Mouse (Mus musculus) v-Abl transformed pro-B cells (cell line): ENCODE data around the gene Hivep3.

Experiments
- in situ Hi-C, 2 experiments: fragments of 400-800 bp; cut with MboI; formaldehyde crosslinking; loops; one replicate each; pipeline ENCODE4 v1.15.1; 2025; ENCODE audit not compliant: unreplicated experiment in 2 of 2

Hivep3 gene

DNA sequence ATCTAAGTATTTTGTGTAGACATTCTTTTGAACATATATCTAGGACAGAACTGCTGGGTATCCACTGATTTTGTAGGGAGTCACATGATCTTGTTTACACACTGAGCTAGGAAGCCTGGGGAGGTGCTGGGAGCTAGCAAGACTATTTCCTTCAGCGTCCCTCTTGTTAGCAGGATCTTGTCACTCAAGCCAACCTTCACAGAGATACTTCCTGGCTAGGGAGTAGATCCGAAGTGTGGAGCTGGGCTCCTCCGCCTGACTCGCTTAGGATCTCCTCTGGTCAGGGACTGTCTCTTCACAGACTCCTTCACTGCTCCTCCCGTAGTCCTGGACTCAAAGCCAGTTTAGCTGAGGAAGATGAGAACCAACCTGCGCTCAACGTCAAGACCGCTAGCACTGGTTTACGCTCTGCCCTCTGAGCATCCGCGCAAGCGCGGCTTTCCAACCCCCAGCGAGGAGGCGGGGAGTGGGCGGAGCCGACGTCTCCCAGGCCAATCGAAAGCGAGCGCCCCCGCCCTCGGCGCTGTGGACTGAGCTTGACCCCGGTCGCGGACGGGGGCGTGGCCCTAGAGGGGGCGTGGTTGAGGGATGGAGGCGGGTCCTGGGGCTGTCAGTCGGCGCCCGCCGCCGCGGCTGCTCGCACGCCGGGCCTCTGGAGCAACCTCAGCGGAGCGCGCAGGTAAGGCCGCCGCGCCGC lies at the start of gene Hivep3:
Gene Hivep3, plus strand, starts transcription at position 601 of the 697 bp plus-strand sequence.
- in situ Hi-C loops = no loop called here

DNA sequence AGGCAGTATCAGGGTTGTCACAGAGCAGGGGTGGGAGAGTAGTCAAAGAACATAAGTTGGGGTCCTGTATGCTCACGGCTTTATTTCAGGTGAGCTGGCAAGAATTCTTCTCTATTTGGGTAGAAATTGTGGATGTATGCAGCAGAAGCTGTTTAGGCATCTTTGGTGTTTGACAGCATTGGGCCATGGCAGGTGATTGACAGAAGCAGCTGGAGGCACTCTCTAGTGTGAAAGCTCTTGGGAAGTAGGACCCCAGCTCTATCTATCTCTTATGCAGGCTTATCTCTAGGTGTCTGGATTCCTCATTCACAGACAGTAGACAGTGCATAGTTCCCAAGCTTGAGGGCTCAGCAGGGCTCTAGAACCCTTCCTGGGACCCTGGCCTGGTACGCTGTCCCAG lies 47.8 kb upstream of the Hivep3 start:
- in situ Hi-C loops = no loop called here

DNA sequence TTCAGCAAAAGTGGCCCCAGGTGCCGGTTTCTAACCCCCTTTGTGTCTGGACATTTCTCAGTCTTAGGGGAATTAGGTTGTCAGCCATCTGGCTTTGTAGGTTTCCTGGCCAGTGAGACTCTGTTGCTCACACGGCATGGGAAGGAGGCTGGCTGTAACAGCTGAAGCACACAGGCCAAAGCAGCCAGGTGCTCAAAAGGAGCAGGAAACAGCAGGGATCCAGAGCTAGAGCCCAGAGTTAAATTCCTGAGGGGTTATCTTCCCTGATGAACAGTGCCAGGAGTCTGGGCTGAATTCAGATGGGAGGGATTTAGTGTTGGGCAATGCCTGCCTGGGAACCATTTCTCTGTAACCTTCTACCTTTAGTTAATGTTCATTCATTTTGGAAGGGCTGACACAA lies 35.2 kb upstream of the Hivep3 start:
- in situ Hi-C loops = no loop called here

DNA sequence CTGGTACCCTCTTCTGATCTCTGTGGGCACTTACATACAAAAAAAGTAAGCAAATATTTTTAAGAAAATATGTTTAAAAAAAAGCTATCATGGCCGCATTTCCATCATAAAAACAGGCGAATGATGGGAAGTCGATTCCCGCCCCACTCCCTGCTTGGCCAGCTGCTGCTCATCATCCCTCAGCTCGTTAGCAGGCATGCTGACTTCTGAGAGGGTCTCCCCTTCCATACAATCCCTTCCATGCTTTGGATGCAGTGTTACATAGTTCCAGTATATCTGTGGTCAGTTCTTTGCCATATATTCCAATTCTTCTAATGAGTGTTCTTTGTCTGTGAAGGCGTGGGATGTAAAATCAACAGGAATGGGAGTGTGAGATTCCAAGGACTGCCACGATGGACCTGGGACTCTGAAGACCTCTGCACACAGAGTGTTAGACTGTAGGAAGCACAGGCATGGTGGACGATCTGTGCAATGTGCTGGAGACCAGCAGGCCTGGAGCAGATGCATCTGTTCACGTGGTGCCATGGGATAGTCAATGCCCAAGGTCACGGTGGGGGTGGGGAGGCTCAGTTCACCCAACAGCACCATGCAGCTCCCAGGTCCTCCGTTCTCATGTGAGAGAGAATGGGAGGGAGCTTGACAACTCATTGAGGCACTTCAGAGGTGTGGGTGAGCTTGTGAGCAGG lies 32.2 kb upstream of the Hivep3 start:
- in situ Hi-C loops = no loop called here

DNA sequence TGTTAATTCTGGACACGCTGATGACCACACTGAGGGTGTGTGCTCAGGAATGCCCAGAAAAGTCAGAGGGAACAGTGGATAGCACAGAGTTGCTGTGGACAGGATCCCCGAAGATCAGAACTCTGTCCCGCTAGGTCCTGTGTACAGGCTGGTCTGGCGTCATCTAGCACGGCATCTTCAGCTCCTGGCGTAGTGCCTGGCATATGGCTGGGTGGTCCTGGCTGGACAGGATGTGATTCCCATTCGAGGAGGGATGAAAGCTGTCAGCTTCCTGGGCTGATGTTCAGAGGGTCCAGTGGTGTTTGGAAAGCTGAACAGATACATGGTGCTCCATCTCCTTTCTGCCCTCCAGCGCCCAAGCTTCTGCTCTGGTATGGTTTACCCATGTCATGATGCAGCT lies 29.6 kb upstream of the Hivep3 start:
- in situ Hi-C loops = no loop called here

DNA sequence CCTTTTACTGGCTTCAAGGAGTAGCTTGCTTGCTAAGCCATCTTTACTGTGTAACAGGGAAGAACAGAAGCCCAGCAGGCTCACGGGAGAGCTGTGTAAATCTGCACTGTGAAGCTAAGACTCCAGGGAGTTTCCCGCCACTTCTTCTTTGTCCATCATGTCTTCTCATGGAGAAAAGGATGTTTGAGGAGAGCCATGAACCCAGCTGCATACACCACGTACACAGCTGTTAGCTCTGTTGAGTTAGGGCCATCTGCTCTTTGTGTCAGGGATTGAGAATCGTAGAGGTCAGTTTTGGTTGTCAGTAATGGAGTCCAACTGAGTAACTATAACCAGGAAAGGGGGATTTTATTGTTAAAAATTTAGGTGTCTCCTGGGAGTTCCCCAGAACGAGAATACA lies 26.3 kb upstream of the Hivep3 start:
- in situ Hi-C loops = no loop called here

DNA sequence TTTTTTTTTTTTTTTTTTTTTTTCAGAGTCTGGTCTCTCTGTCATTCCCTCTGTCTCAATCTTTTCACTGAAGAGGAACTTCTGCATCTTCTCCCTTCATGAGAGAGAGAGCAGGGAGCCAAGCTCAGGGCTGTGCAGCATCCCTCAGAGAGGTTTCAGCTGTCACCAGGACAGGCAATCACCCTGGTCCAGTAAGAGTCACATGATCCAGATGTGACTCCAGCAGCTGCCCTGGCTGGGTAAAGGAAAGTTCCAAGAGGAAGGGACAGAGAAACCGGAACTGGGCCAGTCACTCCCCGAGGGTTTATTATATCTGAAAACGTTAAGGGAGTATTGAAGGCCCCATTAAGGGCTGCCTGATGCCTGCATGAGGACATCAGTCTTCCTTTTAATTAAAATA lies 25.8 kb upstream of the Hivep3 start:
- in situ Hi-C loops = no loop called here

DNA sequence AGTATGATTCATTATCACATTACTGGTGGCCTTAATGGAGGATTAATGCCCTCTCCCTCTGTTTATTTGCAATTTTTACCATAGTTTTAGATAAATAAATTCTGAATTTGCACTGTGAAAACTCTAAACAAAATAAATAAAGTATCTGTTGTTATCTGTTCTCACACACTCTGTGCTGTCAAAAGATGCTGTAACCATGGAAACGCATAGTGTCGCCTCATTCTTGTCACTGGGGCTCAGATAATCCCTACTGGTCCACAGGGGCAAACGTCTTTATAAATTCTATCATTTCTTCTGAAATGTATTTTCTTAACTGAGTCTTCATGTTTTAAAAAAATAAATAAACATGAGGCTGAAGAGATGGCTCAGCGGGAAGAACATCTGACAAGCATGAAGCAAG lies 23.4 kb upstream of the Hivep3 start:
- in situ Hi-C loops = no loop called here

DNA sequence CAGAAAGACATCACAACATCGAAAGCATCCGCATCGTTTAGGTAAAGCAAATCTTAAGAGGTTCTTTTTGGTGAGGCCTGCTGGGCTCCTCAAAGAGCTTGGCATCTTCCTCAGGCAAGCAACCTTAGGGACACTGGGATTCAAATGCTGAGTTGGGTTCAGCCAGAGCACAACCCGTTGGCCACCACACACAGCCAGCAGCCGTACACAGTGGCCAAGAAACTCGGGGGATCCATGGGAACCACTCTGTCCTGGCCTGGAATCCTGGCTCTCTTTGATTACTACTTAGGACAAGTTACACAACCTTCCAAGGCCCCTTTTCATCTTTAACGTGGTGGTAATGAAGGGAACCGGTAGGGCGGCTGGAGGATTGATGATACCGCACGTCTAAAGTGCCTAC lies 16.1 kb upstream of the Hivep3 start:
- in situ Hi-C loops = no loop called here

DNA sequence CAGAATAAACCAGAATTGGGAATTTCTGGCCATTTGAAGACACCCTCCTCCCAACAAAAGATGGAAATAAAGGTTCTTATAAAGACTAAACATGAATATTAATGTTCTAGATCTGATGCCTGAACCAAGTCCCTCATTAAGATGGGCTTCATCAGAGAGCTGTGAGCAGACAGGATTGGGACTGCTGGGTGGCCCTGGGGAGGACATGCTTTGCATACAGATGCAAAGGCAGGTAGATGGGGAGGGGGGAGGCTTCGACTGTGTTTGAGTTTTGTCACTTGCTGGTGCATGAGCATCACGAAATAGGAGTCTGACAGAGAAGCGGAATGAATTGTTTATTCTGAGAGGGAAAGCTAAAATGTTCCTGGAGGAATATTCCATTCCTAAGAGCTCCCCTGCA lies 12.1 kb upstream of the Hivep3 start:
- in situ Hi-C loops = loop anchor here in 1 of 2 experiments (10.0 kb wide), 1 partner anchor 47 kb away; no protein-coding TSS in a partner anchor

DNA sequence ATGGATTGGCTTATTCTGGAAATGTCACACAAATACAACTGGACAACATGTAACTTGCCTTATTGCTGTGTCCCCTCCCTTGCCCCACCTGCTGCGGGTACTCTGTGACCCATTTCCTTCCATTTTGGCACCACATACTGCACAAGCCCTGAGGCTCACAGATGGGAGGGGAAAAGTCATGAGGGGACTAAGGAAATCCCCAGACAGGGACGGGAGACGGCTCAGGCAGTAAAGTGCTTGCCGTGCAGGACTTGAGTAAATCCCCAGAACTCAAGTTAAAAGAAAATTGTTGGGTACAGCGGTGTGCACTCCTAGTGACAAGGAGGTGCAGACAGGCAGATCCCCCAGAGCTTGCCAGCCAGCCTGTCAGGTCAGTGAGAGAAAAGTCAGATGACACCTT lies 7.5 kb upstream of the Hivep3 start:
- in situ Hi-C loops = loop anchor here in 1 of 2 experiments (10.0 kb wide), 1 partner anchor 51 kb away; no protein-coding TSS in a partner anchor

DNA sequence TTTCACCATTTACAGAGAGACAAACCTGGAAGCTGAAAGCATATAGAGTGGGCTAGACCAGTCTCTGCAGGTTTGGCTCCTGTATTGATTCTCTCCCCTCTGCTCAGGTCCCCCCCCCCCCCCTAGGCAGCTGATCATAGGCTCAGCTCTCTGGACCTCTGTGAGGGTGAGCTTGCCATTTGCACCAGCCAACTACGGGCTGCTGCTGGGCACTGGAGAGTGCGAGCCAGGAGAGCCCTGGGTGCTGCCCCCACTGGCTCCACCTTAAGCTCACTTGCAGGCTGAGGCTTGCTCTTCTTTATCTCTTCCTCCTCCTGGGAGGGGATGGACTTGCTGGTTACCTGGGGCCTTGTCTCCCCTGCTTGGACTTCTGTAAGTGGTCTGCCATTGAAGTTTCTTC lies 5.7 kb upstream of the Hivep3 start:
- in situ Hi-C loops = loop anchor here in 1 of 2 experiments (10.0 kb wide), 1 partner anchor 53 kb away; no protein-coding TSS in a partner anchor

DNA sequence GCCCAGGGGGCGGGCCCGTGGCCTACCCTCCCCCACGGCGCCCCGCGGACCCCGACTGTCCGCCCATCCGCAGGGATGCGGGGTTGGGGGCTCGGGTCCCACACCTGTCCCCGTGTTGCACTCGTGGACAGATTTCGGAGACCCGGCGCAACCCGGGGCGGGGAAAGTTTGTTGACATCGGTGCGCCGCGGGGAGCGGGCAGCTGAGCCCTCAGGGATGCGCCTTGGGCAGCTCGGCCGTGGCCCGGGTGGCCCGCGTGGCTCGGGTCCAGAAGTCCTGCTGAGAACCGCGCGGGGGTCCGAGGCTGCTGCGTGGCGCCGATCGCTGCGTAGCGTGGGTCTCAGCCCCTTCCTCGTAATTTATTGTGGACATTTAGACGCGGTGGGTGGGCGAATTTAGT lies 358 bp downstream of the Hivep3 start:
- in situ Hi-C loops = no loop called here

DNA sequence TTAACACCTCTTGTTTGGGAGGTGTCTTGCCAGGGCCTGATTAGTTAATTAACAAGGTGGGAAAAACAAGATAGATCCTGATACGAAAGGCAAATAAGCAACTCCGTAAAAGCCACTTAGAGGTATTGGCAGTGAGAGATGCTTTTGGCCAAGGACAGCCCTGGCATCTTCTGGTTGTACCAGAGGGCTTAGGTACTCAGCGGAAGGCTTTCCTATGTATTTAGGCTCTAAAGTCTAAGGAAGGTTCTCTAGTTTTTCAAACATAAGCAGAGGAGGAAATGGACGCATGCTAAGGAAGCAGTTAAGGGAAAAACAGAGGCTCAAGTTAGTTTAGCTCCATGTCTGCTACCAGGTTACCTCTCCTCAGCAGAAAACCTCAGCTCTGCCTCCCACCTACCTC lies 768 bp downstream of the Hivep3 start:
- in situ Hi-C loops = no loop called here

DNA sequence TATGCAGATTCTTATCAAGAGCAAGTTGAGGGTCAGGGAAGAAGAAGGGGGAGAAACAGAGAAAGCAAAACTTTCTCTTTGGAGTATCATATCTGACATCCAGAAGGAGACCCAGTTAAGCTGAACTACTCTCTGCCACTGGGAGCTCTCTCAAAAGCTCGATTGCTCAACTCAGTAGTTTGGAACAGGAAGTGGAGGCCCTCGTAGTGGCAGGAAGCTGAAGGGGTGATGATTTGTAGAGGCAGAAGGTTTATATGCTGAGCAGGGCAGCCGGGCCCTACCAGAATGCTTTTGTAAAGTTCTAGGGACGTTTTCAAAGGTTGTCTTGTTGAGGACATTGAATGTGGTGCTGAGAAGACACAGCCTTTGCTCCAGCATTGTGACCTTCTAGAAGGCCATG lies 5.1 kb downstream of the Hivep3 start:
- in situ Hi-C loops = loop anchor here in 1 of 2 experiments (5.0 kb wide), 1 partner anchor 71 kb away; no protein-coding TSS in a partner anchor

DNA sequence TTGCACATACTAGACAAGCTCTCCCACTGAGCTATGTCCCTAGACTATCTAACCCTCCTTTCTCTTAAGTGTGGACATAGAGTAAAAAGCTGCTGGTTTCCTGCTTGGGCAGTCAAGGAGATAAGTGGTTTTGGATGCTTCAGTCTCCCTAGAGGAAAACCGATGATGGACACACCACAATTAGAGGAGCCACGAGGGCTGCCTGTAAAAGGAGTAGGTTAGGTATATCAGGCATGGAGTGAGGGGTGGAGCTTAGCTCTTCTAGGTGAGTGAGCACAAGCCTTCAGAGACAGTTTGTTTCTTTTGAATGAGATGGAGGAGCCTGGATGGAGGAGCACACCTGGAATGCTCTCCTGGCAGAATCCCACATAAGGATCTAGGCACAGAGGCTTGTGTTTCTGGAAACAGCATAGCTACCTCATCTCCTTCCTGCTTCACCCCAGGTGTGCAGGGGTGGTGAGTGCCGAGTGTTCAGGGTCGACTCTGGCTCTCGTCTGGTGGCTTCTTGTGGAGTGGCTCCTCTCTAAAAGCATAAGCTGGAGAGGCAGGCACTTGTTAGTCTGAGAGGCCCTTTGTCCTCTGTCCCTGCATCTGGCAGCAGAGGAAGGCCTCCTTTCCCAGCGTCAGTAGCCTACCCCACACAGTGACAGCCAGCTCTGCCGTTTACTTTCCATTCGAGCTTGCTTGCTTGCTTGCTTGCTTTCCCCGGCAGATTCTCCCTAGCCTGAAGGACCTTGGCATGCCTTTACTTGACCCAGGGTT lies 5.9 kb downstream of the Hivep3 start:
- in situ Hi-C loops = loop anchor here in 1 of 2 experiments (5.0 kb wide), 1 partner anchor 72 kb away; no protein-coding TSS in a partner anchor

DNA sequence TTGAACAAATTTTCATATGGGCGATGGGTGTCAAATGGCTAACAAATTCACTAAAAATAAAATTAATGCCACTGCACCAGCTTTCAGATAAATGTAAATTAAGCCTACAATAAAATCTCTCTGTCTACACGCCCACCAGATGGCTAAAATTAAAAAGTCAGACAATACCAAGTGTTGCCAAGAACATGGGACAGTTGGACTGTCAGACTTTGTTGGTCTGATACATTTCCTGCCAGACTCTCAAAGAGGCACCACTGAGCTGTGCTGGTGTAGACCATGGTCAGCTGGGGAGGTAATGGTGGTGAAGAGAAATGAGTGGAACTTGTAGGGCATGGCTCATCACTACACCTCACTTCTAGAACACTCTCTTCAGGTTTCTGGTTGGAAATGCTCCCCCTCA lies 14.8 kb downstream of the Hivep3 start:
- in situ Hi-C loops = no loop called here

DNA sequence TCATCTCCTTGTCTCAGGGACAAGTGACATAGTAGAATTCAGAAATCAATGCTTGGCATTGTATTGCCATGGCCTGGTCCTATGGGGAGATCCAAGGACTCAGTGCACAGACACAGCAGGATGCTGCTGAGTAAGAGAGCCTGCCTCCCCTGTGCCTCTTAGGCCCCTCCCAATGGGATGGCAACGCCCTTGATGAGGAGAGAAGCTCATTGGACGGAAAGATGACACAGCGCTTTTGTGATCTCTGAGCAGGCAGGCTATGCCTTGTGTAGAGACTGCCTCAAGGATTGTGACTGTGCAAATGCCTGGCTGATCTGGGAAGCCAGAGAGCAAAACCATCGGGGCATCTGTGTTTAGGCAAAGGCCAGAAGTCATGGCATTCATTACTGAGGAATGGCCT lies 16.6 kb downstream of the Hivep3 start:
- in situ Hi-C loops = no loop called here

DNA sequence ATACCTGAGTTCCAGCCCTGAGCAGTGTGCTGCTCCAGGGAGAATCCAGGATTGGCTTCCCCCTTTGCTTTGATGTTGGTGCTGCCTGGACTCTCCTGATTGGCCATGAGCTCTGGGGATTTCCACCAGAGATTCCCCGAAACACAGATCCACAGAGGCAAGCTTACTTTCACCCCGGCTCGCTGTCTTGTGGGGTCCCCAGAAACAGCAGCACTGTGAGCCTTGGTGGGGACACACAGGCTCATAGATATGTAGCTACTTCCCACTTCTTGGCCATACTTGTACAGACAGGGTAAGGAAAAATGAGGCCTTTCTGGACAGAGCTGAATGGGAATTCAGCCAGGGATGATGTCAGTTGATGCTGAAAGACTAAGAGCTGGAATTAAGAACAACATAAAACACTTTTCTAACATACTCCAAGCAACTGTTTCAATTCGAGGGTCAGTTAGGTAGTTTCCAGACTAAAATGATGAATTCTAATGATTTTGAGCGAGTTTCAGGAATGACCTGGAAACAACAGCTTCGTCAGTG lies 17.2 kb downstream of the Hivep3 start:
- in situ Hi-C loops = no loop called here

DNA sequence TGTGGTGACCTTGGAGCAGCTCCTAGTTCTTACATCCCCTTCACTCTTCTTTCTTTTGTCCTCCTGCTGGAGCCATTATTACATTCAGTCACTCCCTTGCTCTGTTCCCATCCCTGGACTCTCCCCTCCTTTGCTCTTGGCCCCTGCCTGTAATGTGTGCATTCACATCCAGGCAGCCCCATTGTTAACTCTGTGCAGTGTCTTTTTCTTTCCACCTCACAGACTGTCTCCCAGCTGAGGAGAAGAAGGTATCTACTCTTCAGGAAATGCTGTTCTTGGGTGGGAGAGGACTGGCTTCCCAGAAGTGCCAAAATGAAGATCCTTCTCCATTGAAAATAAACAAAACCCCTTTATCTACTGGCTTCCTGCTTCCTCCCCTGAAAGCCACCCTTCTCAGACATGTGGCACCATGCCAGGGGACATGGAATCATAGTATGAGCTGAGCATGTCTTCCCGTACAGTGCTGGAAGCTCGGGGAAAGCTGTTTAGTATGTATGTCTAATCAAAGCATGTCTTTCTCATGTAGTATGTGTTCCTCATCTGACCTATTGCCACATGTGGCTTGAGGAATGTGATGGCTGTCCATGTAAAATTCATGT lies 17.9 kb downstream of the Hivep3 start:
- in situ Hi-C loops = no loop called here
